Mouse (Mus musculus) liver, adult 2 months (tissue): ENCODE data around the gene Heatr6.

Experiments
- CTCF ChIP-seq: fragments of 200-500 bp; IDR thresholded peaks from 2 replicates; pipeline ENCODE4 v1.5.1; 2011; ENCODE audit warnings: low read depth, low read length, control low read depth
- POLR2A ChIP-seq: fragments of 200-500 bp; IDR thresholded peaks from 2 replicates; pipeline ENCODE4 v1.6.1; 2011; ENCODE audit warnings: low read length, control low read depth; ENCODE audit not compliant: insufficient read depth; ENCODE audit errors: extremely low read depth

- no peak for TF ChIP-seq POLR2A
- no peak for TF ChIP-seq CTCF
These were observed 18.8 kb downstream of the Heatr6 start for GRCm38 (mm10) chr11:83772341-83772740.
